ENCODE assay signal across 8 mouse cellular contexts in the genomic region with DNA sequence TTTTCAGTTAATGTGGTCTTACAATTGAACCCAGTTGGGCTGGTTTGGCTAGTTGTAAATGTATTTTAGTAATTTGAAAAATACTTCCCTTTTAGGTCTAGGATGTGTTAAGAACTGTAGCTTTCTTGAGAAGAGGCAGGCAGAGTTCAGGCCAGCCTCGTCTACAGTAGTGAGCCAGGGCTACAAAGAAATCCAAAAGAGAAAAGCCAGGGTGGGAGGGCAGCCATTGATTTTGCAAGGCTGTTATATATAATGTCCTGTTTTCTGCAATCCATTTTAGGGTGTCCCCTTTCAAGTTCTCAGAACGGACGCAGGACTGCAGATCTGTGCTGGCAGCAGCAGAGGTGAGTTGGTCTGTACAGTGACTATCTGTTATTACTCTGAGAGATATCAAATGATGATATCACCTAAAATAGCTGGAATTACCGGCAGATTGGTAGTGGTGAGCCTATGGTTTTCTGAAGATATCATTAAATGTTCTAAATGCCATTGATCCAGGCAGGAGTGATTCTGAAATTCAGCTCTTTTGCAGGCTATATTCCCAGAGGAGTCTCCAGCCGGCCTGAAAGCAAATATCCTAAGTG. TPM values are rescaled to one million over a fixed set of nuclear protein-coding genes. Genes with fewer than 3 reads are reported as not detected.
DNase-seq lines count a peak whose midpoint lies in the region; ATAC-seq and TF ChIP-seq lines count a peak whose summit lies in the region.

No protein-coding gene starts in this region.

- no peak overlapping the region for H3K27ac ChIP-seq in cerebellum, adult 2 months (ENCODE audit: insufficient read depth, low read length)
- H3K27ac ChIP-seq in neural tube, embryonic 11.5 days (ENCODE audit: low read depth, low read length) = no peak overlapping the region
- 0 out of 2 replicates have a peak overlapping the region, but pooled peaks have one; percentile 33 for H3K27ac ChIP-seq in limb, embryonic 15.5 days
- peak overlapping the region; percentile 96 for H3K27ac ChIP-seq in stomach, embryonic 16.5 days (ENCODE audit: low read length)

- no peaks in the 10 kb centered on the region for H3K9me3 ChIP-seq in neural tube, embryonic 11.5 days (ENCODE audit: control insufficient read depth, low read length)
- H3K9me3 ChIP-seq in limb, embryonic 15.5 days = no peaks in the 10 kb centered on the region
- no peaks in the 10 kb centered on the region for H3K9me3 ChIP-seq in stomach, embryonic 16.5 days (replicated peaks; ENCODE audit: control insufficient read depth, low read length)

- H3K4me1 ChIP-seq in cerebellum, adult 2 months (ENCODE audit: control insufficient read depth, insufficient read depth, low read length) = peaks cover 14% of the 10 kb centered on the region
- H3K4me1 ChIP-seq in neural tube, embryonic 11.5 days (ENCODE audit: control insufficient read depth, insufficient read depth, low read length) = peaks cover 22% of the 10 kb centered on the region
- H3K4me1 ChIP-seq in limb, embryonic 15.5 days = peaks cover 37% of the 10 kb centered on the region
- H3K4me1 ChIP-seq in stomach, embryonic 16.5 days (ENCODE audit: control insufficient read depth, insufficient read depth, low read length) = peaks cover 27% of the 10 kb centered on the region

- 23% methylated on average over 5 of the region's 5 CpGs for WGBS in cerebellum, adult 2 months
- 19% methylated on average over 5 of the region's 5 CpGs for WGBS in neural tube, embryonic 11.5 days
- 6% methylated on average over 5 of the region's 5 CpGs for WGBS in limb, embryonic 15.5 days
- 13% methylated on average over 5 of the region's 5 CpGs for WGBS in stomach, embryonic 16.5 days

- H3K9ac ChIP-seq in neural tube, embryonic 11.5 days (ENCODE audit: low read length) = peak overlapping the region; percentile 96
- peak overlapping the region; percentile 98; the same call in 1 of the 2 replicates for H3K9ac ChIP-seq in limb, embryonic 15.5 days
- peak overlapping the region; percentile 97 for H3K9ac ChIP-seq in stomach, embryonic 16.5 days (ENCODE audit: low read length)

- no peak for TF ChIP-seq CTCF in cerebellum, adult 2 months (IDR thresholded peaks at IDR 0.05; ENCODE audit: borderline replicate concordance, insufficient read depth, low read depth, low read length)

- H3K4me2 ChIP-seq in neural tube, embryonic 11.5 days (ENCODE audit: low read depth) = peak overlapping the region; percentile 74
- H3K4me2 ChIP-seq in limb, embryonic 15.5 days = peak overlapping the region; percentile 46
- peak overlapping the region; percentile 64 for H3K4me2 ChIP-seq in stomach, embryonic 16.5 days (ENCODE audit: low read depth, low read length)

- ATAC-seq in neural tube, embryonic 11.5 days (ENCODE audit: insufficient read depth, low FRiP score, low TSS enrichment) = no peak
- no peak for ATAC-seq in limb, embryonic 15.5 days (ENCODE audit: insufficient number of reproducible peaks, low FRiP score, low TSS enrichment, low read depth)
- no peak for ATAC-seq in stomach, embryonic 16.5 days (ENCODE audit: insufficient read depth, low FRiP score)

- peak overlapping the region; percentile 38 for H3K4me3 ChIP-seq in cerebellum, adult 2 months (replicated peaks; ENCODE audit: insufficient read depth, low read depth, low read length)
- H3K4me3 ChIP-seq in neural tube, embryonic 11.5 days (ENCODE audit: low read depth, low read length) = peak overlapping the region; percentile 84
- H3K4me3 ChIP-seq in limb, embryonic 15.5 days = peak overlapping the region; percentile 82
- peak overlapping the region; percentile 61 for H3K4me3 ChIP-seq in stomach, embryonic 16.5 days (replicated peaks; ENCODE audit: low read length)

- no peak for DNase-seq in cerebellum, adult 2 months
- DNase-seq in cerebellum, postnatal 36 days = no peak
- DNase-seq in neural tube, embryonic 11.5 days (ENCODE audit: low spot score) = no peak
- no peak for DNase-seq in neural tube, embryonic 10.5 days (ENCODE audit: extremely low spot score, low spot score)
- DNase-seq in B cell, adult 2 months = no peak
- no peak for DNase-seq in urinary bladder, postnatal 4 days (ENCODE audit: low spot score in 2 of 2)

- no peak for TF ChIP-seq POLR2A in cerebellum, adult 2 months (IDR thresholded peaks at IDR 0.05; ENCODE audit: borderline replicate concordance, insufficient read depth, low read length)

- peaks cover 14% of the 10 kb centered on the region for H3K36me3 ChIP-seq in neural tube, embryonic 11.5 days (ENCODE audit: control insufficient read depth, insufficient read depth, low read length)
- peaks cover 52% of the 10 kb centered on the region for H3K36me3 ChIP-seq in limb, embryonic 15.5 days
- peaks cover 25% of the 10 kb centered on the region for H3K36me3 ChIP-seq in stomach, embryonic 16.5 days (ENCODE audit: control insufficient read depth, insufficient read depth, low read length)

- H3K27me3 ChIP-seq in cerebellum, adult 2 months (ENCODE audit: control insufficient read depth, insufficient read depth, low read length) = no peaks in the 10 kb centered on the region
- H3K27me3 ChIP-seq in neural tube, embryonic 11.5 days (ENCODE audit: control insufficient read depth, insufficient read depth, low read length) = no peaks in the 10 kb centered on the region
- H3K27me3 ChIP-seq in limb, embryonic 15.5 days = no peaks in the 10 kb centered on the region
- no peaks in the 10 kb centered on the region for H3K27me3 ChIP-seq in stomach, embryonic 16.5 days (ENCODE audit: control insufficient read depth, insufficient read depth, low read length)

RNA-seq across cellular contexts. Expression of a gene that starts 29.9 kb away (rescaled TPM):
- 22.0 and 23.7 TPM in 2 replicates for polyA plus RNA-seq in cerebellum, adult 2 months (2012; rRNA removed)
- 10.0 and 11.7 TPM in 2 replicates for polyA plus RNA-seq in neural tube, embryonic 11.5 days (2014; fragmentation: Nextera tagmentation; extraction: Ambion mirVana)
- polyA plus RNA-seq in limb, embryonic 15.5 days (2015; fragmentation: Nextera tagmentation; extraction: Ambion mirVana) = 4.1 and 5.1 TPM in 2 replicates
- polyA plus RNA-seq in stomach, embryonic 16.5 days (2015; fragmentation: Nextera tagmentation; extraction: Ambion mirVana) = 20.9 and 22.2 TPM in 2 replicates

RNA-seq across cellular contexts. Expression of a gene that starts 44.1 kb away (rescaled TPM):
- polyA plus RNA-seq in cerebellum, adult 2 months (2012; rRNA removed) = 5.9 and 6.5 TPM in 2 replicates
- 12.3 and 13.6 TPM in 2 replicates for polyA plus RNA-seq in neural tube, embryonic 11.5 days (2014; fragmentation: Nextera tagmentation; extraction: Ambion mirVana)
- polyA plus RNA-seq in limb, embryonic 15.5 days (2015; fragmentation: Nextera tagmentation; extraction: Ambion mirVana) = 13.1 and 14.5 TPM in 2 replicates
- polyA plus RNA-seq in stomach, embryonic 16.5 days (2015; fragmentation: Nextera tagmentation; extraction: Ambion mirVana) = 5.3 and 5.6 TPM in 2 replicates

RNA-seq across cellular contexts. Expression of a gene that starts 44.2 kb away (rescaled TPM):
- 19.8 and 28.0 TPM in 2 replicates for polyA plus RNA-seq in cerebellum, adult 2 months (2012; rRNA removed)
- 39.5 and 47.0 TPM in 2 replicates for polyA plus RNA-seq in neural tube, embryonic 11.5 days (2014; fragmentation: Nextera tagmentation; extraction: Ambion mirVana)
- polyA plus RNA-seq in limb, embryonic 15.5 days (2015; fragmentation: Nextera tagmentation; extraction: Ambion mirVana) = 57.0 and 61.9 TPM in 2 replicates
- polyA plus RNA-seq in stomach, embryonic 16.5 days (2015; fragmentation: Nextera tagmentation; extraction: Ambion mirVana) = 39.6 and 42.1 TPM in 2 replicates

RNA-seq across cellular contexts. Expression of a gene that starts 53.2 kb away (rescaled TPM):
- 3,782 and 4,320 TPM in 2 replicates for polyA plus RNA-seq in cerebellum, adult 2 months (2012; rRNA removed)
- polyA plus RNA-seq in neural tube, embryonic 11.5 days (2014; fragmentation: Nextera tagmentation; extraction: Ambion mirVana) = 3,903 and 3,916 TPM in 2 replicates
- polyA plus RNA-seq in limb, embryonic 15.5 days (2015; fragmentation: Nextera tagmentation; extraction: Ambion mirVana) = 3,280 and 3,478 TPM in 2 replicates
- polyA plus RNA-seq in stomach, embryonic 16.5 days (2015; fragmentation: Nextera tagmentation; extraction: Ambion mirVana) = 2,665 and 2,674 TPM in 2 replicates

Comparison
In these comparisons a context has a peak if more than half of its experiments do, and no peak if none do; other contexts are left out.
1. H3K27ac ChIP-seq: peak in limb, embryonic 15.5 days (single experiment) and stomach, embryonic 16.5 days (single experiment); none in cerebellum, adult 2 months (single experiment) and neural tube, embryonic 11.5 days (single experiment).
2. Peak in every context shown above with its lines, with median percentiles within 50 percentile points of each other: H3K4me3 ChIP-seq, H3K4me2 ChIP-seq and H3K9ac ChIP-seq.